Mouse (Mus musculus): ENCODE data around the gene Rfxank.

Rfxank gene

DNA sequence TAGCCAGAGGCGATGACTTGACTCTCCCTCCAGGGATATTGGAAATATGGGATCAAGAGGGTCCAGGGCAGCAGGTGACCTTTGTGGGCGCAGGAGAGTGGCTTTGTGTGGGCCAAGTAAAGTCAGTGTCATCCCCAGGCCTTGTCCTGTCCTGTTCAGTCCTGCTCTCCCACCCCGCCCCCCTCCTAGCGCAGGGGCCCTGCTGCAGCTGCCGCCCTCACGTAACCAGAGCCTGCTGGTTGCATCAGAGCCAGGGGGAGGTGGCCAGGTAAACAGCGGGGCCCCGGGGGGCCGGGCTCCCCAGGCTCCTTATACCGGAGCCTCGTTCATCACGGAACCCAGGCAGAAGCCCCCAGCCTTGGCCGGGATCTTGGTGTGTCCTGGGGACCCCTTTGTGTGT is 11.2 kb upstream of the Rfxank start:
- no peak for DNase-seq (ENCODE audit: low spot score in 2 of 2)

DNA sequence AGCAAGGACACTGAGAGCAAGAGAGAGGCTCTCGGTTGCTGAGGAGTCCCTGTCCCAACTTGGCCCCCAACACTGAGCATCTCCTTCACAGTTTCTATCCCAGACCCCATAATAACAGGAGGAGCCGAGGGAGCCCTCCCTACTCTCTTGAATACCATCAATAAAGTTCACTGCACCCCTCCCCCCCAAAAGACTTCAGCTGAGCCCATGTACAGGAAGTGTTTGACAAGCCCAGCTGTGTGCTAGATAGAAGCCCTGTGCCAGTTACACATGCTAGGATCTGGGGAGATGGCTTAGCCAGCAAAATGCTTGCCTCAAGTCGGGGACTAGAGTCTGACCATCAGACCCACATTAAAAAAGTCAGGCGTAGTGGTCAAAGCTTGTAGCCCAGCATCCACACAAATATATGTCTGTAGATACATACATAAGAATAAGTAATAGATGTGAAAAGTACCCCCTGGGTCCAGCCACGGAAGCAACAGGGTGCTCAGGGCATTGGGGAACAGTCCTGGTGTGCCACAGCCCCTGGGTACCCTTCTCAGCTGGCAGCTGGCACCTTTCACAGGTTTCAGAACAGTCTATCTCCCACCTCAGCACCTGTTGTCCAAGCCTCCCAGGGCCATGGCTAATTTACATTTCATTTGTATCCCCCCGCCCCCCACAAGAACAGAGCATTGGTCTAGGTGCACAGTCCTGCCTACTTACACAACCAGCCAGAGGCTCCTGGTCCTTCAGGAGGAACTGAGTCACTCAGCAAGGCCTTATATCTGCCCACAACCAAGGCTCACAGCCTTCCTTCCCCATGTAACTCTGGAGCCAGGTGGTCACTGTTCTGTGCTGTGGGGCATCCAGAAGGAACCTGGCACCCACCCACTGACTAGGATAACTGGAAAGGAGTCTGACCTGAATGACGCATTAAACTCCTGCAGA is 9.0 kb upstream of the Rfxank start:
- no peak for DNase-seq (ENCODE audit: low spot score in 2 of 2)

DNA sequence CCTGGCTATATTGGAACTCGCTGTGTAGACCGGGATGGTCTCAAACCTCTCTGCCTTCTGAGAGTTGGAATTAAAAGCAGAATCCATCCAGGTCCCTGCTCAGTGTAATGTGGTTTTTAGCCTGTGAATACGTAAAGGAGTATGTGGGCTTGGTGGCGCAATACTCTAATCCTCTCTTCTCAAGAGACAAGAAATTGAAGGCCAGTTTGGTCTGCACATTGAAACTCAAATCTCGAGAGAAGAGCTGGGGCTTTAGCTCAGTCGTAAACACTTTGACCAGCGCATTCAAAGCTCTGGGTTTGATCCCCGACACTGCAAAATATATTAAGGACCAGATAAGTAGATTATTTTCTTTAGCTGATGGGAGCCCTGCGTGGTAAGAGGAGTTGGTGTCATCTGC is 1.0 kb upstream of the Rfxank start:
- DNase-seq (ENCODE audit: low spot score in 2 of 2) = no peak

DNA sequence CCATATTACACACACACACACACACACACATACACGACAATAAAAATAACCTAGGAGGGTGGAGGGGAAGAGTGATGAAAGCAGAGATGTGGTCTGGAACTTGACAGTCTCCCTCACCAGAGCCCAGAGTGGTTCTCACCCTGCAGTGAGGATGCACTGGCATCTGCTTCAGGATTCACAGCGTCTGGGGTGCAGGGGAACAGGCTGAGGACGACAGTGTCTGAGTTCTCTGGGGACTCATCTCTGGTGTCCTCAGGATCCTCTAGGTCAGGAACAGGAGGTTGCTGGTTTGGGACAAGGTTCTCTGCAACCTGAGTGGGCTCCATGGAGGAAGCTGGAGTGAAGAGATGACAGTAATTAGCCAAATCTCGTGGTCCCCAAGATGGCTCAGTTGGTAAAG is 1.1 kb downstream of the Rfxank start:
- no peak for DNase-seq (ENCODE audit: low spot score in 2 of 2)

DNA sequence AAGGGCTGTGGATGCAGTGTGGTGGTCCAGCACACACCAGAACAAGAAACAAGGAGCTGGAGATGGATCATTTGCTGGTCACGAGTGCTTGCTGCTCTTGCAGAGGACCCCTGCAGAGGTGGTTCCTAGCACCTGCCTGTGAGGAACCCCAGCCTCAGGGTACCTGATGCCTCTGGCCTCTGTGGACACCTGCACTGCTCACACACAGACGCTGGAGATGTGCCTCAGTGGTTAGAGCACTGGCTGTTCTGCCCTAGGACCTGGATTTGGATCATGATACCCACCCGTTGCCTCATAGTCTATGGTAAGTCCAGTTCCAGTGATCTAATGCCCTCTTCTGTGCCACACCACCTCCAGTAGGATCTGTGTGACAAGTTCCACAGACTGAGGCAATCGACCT is 2.4 kb downstream of the Rfxank start:
- DNase-seq (ENCODE audit: low spot score in 2 of 2) = no peak

DNA sequence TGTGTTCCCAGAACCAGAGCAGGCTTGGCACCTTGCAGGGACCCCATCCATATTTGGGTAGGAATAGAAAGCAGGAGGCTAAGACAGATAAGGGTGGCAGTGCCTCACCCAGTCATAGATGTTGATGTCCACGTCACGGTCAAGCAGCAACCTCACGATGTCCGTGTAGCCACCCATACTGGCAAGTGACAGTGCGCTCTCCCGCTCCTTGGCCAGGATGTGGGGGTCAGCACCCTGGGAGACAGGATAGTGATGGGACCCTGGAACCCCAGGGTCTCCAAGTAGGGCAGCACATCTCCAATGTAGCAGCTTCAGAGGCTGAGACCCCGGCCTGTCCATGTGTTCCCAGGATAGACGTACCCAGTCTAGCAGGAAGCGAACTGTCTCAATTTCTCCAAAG is 4.0 kb downstream of the Rfxank start:
- DNase-seq (ENCODE audit: low spot score in 2 of 2) = no peak

DNA sequence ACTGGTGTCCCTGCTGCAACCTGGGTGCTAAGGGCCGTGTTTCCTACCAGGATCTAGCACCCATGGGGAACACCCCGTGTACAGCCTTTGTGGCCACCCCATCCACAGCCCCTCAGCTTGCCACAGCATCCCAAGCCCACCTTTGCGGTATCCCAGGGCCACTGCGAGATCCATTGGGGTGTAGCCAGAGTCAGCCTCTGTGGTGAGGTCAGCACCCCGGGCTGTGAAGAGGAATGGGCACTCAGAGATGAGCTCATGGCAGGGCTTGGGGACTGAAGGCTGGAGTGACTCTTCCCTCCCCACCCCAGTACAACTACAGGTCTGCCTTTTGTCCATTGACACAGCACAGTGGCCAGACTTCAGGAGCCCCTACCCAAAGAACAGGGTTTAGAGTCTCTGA is 4.9 kb downstream of the Rfxank start:
- DNase-seq (ENCODE audit: low spot score in 2 of 2) = no peak

DNA sequence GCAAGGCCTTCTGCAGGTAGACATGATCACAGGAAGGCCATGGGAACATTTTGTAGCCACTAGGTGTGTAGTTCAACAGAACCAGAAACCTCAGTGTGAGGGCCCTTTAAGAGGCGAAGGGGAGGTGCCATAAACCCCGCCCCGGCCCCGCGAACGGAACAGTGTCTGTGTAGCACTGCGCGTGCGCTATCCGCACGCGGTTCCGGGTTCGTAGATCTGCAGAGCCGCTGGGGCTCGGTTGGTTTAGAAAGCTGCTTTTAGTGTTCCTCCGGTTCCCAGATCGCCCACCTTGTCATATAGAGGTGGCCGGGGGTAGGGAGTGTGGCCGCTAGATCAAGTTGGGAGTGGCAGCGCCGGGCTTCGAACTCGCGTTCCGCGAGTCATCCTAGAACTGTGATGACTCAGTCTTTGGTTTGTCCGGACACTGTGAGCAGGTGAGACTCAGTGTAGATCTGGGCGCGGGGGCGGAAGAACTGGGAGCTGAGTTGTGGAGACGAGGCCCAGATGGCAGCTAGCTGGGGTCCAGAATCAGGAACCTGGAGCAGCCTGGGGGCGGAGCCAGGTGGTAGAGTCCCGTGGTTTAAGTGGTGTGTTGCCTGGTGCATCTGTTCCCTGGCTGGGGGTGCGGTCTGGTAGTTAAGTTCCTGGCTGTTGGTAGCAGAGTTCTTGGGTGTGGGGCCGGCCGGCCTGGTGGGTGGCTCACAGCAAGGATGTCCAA is 7.6 kb downstream of the Rfxank start, which contains the start of gene Nr2c2ap:
Gene Nr2c2ap, plus strand, starts transcription at position 168 of the 718 bp plus-strand sequence.
- DNase-seq (ENCODE audit: low spot score in 2 of 2) = peak; percentile 76 to 79

DNA sequence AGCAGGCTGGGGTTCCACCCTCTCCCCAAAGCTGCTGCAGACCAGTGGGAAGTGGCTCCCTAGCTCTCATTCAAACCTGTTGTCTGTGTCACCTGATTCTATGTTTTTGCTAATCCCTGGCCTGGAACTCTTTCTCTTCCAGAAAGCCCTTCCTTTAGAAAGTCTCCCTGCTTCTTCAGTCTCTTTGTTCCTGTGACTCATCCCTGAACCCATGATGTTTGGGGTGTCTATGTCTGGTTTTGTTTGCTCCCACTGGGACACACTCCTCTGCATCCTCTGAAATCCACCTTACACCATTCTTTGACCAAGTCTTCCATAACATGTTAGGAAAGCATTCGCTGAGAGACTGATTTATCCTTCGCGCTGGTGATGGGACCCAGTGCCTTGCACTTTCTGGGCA is 8.9 kb downstream of the Rfxank start:
- DNase-seq (ENCODE audit: low spot score in 2 of 2) = no peak

DNA sequence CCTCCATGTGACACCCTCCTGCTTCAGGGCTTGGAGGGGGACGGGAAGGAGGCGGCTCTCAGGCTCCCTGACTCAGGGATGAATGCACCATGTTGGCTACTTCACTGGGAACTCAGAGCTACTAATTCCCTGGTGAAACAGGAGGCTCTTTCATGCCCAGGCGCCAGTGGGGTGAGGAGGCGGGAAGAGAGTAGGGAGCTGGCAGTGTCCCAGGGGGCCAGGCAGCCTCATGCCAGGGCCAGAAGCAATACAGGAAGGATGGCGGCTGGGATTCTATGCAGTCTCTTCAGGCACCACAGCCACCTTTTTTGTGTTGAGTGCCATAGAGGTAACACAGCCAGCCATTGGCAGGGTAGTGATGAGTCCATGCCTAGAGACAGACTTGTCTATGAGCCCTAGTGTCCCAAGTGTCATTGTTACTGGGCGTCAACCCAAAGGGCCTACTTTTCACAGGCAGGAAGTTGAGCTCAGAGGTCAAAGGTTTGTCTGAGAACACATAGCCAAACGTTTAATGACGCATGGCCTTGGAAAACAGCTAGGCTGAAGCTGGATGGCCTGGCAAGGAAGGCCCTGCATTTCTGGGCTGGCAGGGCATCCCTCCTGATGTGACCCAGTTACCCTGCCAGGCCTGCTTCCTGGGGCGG is 9.5 kb downstream of the Rfxank start:
- peak; percentile 74 to 79 for DNase-seq (ENCODE audit: low spot score in 2 of 2)

DNA sequence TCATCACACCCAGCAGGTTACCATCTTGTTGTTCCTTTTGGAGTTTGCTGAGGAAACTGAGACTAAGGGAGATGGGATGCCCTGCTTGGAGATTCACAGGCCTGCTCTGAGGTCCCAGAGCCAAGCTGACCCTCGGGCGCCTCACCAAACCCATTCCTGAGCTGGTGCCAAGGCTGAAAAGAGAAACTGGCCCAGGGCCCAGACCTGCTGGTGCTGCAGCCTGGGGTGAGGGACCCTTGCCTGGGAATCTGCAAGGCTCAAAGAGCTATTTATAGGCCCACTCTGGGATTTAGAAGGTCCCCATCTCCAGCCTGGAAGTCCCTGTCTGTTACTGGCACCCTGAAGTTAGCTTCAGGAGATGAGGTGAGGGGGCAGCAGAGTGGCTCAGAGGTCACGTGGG is 10.5 kb downstream of the Rfxank start:
- DNase-seq (ENCODE audit: low spot score in 2 of 2) = peak; percentile 45 to 67

DNA sequence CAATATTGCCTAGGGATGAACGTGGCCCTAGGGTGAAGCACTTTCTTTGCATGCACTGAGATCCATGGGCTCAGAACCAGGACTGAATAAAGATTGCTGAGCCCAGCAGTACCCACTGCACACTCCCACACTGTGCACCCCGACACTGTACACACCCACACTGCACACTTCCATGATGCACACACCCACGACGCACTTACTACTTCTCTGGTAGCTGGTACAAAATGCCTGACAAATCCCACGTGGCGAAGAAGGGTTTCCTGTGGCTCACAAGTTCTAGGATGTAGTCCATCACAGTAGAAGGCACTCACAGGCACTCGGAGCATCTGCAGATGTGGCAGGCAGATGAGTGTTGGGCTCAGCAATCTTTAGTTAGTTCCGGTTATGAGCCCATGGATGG is 14.0 kb downstream of the Rfxank start:
- peak in 1 of 2 experiments; percentile 46 for DNase-seq (ENCODE audit: low spot score in 2 of 2)

DNA sequence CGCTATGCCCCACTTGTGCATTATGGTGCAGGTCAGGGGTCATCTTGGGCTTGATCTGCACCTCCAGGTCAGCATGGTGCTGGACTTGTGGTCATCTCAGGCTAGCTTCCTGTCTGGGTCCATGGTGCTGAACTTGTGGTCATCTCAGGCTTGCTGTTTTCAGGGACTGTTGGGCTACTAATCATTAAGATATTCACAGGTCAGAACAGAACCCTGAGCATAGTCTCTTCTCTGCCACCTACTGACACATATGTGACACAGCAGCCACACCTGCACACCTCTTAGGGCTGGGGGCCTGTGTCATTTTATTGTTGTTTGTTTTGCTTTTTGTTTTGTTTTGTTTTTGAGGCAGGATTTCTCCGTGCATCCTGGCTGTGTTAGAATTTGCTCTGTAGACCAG is 16.1 kb downstream of the Rfxank start:
- DNase-seq (ENCODE audit: low spot score in 2 of 2) = no peak

DNA sequence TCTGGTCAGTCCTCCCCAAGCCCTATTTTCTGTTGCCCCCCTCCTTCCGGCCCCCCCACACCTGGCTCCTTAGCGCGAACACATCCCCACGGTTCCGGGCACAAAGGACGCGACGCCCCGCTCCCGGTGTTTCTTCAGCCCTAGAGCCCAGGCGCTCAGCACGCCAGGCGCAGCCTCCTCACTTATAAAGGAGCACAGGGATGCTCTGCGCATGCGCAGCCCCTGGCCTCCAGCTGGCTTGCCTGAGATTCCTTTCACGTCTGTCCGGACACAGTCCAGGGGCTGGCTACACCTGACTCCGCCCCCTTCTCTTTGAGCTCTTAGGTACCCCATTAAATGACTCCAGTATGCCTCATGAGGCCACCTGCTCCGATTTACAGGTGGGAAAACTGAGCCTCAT is 18.3 kb downstream of the Rfxank start, which contains the start of gene Ncan:
Gene Ncan, minus strand, starts transcription at position 207 of the 400 bp plus-strand sequence.
- DNase-seq (ENCODE audit: low spot score in 2 of 2) = peak; percentile 92 to 93

DNA sequence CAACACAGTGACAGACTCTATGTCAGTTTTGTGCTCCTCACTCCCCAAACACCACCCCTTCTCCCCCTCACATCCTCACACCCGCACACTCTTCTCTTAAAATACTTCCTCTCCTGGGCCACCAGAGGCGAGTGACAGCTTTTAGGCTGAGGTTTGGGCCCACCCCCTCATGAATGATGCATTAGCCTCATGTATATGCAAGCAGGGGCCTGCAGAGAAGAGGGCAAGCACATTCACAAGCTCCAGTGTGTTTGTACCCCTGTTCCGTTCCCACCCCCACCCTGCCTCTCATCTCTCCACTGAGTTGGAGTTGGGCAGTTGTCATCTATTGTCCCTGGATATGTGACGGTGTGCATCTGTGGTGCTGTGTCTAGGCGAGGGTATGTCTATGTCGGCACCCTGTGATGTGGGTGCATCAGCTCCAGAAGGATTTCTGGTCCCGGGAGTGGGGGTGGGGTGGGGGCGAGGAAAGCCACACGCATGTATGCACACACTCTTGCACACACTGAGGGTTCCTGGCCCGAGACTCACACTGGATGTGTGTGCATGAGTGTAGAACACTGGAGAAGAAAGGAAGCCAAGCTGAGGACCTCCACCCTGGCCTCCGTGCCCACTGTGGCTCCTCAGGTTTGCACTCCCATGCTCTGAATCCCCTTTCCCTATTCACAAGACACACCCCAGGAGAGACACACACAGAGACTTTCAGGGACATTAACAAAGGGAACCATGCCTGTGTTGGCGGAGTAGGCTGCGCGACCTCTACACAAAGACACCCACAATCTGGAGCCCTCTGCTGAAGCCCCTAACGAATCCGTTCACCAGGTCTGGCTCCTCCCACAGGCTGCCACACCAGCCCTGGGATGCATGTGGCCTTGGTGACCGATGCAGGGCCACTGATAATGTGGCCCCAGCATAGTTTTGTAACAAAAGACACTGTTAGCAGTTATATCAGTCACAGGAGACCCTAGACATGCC is 19.9 kb downstream of the Rfxank start:
- DNase-seq (ENCODE audit: low spot score in 2 of 2) = peak; percentile 74 to 86

DNA sequence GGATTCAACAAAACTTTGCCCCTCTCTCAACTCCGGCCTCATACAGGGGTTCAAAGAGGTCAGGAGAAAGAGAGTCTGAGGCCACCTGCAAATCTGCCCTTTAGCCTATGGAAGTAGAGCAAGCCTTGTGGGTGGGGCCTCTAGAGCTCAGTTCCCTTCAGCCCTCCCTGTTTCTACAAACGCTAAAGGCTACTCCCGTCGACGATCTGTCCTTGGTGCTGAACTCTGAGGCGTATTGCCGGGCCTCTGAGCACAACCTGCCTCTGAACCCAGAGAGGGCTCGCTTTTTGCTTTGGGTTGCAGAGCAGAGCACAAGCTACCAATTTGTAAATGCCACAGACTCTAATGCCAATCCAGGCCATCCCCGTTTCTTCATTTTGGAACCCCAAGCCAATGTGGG is 21.3 kb downstream of the Rfxank start:
- DNase-seq (ENCODE audit: low spot score in 2 of 2) = no peak

DNA sequence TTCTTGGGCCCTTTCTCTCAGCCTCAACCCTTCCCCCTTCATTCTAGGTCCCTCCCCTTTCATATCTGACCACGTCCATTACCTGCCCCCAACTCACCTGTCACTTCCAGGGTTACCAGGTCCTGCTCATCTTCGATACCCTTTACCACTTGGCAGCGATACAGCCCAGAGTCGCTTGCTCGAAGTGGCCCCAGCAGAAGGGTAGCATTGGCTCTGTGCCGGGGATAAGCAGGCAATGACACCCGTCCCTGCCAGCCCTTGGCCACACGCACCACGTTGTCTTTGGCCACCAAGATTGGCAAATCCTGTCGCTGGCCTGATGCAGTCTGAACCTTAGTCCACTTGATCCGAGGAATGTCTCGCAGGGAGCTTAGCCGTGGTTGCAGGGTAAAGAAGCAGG is 24.1 kb downstream of the Rfxank start:
- no peak for DNase-seq (ENCODE audit: low spot score in 2 of 2)

DNA sequence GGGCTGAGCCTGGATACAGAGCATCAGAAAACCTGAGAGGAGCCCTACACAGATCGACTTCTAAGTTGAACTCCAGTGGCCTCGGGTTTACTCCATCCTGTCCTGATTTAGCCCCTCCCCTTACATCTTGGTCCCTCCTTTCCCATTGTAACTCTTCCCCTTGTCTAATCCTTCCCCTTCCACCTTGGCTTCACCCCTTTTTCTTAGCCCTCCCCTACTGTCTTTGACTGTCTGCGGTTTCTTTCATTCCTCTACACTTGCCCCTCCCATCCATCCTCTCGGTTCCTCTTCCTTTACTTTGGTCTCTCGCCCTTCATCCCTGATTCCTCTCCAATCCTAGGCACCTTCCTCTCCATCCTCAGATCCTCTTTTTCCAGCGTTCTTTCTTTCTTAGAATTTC is 24.5 kb downstream of the Rfxank start:
- no peak for DNase-seq (ENCODE audit: low spot score in 2 of 2)

DNA sequence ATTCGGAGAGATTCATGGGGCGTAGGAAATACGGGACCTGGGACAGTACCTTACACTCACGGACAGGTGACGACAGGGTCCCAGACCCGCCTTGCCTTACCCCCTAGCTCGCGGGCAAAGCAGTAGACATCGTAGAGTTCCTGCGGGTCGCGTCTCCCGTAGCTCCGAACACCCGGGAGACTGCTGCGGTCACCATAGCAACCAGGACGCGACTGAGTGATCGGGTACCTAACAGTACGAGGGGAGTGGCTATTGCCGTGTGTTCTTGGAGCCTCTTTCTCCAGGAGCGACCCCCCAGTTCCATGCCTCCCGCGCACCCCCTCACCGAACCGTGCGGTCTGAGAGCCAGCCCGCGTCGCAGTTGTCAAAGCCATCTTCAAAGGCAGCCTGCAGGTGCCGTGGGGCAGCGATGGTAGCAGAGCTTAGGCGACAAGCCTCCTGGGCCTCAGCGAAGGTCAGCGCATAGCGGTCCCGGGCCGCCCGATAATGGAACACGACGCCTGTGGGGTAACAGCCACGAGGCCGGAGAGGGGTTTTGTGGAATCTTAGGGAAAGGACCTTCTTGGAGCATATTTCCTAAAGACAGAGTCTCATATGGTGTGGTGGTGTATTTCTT is 26.4 kb downstream of the Rfxank start:
- no peak for DNase-seq (ENCODE audit: low spot score in 2 of 2)

DNA sequence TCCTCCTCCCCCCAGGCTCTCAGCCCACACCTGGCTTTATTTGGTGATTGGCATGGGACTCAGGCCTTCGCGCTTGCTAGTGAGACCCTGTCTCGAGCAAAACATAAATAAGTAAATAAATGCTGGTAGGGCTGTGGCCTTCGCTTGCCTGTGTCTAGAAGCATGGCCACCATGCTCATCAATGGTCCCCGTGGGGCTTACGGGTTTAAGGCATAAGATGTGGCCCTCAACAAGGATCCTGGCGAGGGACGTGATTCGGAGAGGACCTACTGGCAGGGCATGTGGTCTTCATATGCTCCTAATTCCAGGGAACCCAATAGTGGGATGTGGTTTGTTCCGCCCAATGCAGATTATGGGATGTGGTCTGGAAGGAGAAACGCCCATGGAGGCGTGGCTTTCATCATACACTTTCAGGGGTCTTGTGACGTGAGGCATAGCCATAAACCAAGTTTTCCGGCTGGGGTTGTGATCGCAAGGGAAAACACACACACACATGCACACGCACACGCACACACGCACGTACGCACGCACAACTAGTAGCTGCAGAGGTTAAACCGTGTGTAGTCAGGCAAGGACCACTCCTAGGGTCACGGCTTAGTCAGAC is 27.7 kb downstream of the Rfxank start:
- no peak for DNase-seq (ENCODE audit: low spot score in 2 of 2)

Measured in frontal cortex, postnatal 36 days (tissue).